Mouse (Mus musculus) MN1 (cell line): ENCODE measurements at regions not wholly inside any gene's neighbourhood (a gene's known extent, or its start where the extent isn't known, plus 50 kb on each side); places are given as distances from the start of the nearest gene placed in this dataset.

ENCODE experiments used
- DNase-seq: peaks from one replicate; pipeline ENCODE4 v3.0.0-alpha.2; 2016; ENCODE audit warnings: low spot score

DNA sequence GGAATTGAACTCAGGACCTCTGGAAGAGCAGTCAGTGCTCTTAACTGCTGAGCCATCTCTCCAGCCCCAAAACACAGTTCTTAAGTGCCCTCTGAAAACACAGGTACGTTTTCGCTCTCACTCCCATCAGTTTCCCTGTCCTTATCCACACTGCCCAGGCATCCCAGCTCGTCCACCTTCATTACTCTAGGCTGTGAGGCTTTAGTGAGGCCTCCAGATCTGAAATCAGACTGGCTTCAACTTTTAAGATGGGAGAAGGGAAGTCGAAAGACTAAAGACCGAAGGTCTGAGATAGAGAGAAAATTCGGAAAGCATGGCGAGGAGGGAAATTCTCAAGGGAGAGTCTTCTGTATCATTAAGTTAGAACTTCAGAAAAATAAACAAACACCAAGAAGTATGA, 54.8 kb upstream of the Tet2 start:
- no peak for DNase-seq

DNA sequence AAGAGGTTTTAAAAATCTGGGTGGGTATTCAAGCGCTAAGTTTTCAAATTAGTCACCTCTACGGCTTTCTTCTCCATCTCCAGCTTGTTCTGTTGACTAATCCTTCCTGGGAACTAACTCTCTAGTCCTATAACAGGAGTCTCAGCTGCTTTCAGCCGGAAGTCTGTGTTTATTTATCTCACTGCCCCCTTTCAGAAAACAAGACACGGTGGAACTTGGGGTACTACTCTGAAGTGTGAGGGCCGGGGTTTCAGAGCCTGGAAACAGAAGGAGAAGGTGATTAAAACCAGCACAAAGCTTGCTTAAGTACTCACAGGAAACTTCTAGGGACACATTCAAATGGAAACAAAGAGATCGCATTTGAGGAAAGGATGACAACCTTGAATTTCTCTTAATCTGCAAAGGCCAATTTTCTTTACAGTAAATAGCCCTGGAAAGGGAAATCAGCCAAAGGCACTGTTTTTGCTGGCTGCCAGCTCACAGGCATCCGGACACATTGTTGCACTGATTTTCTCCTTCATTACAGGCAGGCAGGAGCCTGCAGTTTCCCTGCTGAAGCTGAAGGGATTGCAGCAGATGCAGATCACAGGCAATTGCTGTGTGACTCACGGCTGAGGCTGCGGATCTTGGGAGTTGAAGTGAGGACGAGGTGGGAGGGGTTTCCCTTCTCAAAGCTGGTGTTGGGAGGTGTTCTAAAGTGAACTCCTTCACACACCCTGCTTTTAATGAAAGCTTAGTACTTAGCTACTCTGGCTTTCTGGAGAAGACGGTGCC, 55.7 kb upstream of the Tet2 start:
- peak; percentile 68 for DNase-seq

DNA sequence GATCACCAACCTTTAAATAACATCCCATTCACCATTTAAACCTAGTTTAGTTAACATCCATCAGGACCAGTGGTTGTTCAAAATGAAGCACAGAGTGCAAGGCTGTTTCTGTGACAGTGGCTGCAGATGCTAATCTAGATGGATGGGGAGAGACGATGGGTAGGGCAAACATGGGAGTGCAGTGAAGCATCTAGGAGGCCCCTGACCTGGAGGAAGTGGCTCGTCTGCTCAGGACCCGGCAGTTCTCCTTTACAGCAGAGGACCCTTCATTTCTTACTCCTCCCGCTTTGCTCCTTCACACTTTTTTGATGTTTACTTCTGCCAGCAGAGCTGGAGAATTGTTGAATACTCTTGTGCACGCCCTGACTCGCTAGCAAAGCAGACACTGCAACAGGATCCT, 60.5 kb upstream of the Tet2 start:
- DNase-seq = no peak

DNA sequence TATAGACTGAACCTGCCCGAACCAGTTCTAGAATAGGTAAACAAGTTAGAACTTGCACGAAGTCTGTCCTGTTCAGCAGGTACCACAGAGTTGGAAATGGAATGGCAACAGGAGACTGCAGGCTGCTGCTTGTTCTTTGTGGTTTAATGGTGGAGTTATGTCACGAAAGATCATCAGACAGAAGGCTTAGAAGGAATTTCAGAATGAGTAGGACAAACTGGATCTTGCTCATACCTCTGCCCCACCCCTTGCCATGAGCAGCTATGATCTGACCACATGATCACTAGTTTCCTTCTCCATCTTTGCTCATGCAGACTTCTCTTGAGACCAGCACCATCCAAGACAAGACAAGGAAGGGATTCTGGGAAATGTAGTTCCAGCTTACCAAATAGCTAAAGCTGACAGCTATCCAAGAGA, 63.9 kb upstream of the Tet2 start:
- DNase-seq = no peak

DNA sequence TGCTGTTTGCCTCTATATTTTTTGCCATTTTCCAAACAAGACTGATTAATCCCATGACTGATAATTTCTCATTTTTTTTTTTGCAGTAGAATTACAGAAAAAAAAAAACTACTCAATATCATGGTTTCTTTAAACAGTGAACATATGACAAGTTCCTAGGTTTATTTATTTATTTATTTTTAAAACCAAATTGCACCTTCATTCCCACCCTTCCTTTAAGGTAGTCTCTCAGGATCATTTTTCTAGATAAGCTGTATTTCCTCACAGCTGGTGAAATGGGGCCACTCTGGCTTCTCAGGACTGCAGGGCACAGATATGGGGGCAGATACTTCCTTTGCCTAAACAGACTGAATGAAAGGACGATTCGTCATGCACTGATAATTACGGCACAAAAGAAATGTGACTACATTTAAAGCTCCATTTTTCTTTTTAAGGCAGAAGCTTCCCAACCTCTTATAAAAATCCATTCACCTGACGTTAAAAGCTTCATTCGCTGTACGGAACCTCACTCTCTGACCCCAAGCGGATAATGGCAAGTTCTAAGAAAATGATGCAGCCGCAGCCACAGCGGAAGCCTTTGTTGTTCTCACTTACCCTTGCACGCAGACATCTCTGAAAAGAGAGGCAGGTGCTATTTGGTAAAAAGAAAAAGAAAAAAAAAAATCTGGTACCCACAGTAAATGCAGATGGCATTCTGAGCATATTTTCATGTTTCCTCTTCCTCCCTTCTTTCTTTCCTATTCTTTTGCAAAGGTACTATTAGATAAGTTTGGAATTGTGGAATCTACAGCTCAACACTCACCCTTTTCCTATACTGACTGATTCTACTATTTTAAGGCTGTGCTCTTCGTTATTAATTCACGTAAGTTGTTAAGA, 69.1 kb upstream of the Tet2 start:
- DNase-seq = no peak

DNA sequence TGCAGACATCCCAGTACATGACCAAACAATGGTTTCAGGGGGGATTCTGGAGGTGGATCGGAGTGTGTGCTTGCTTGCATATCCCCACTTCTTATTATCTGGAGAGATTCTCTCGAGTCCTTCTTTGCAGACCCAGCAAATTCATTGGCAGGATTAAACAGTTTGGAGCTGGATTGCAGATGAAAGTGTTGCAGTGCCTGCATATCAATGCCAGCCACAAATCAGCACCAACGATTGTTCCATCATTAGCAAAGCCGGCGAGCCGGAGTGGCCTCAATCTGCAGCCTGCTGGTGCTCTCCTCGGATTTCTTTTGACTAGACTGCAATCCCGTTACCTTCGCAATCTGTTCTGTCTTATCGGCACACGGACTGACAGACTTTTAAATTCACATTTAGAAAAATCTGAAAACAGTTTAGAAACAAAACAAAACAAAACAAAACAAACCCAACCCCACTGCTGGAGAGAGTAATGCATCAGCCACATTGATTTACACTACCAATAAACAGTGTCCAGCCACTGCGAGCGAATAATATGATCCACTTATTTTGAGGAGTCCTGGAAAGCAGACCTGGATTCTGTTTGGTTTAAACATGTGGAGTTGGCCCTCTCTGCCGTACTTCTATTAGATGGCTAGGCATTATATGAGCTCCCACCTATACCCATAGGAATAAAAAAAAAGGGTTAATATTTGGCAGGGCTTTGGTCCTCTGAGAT, 69.9 kb upstream of the Tet2 start:
- DNase-seq = no peak

DNA sequence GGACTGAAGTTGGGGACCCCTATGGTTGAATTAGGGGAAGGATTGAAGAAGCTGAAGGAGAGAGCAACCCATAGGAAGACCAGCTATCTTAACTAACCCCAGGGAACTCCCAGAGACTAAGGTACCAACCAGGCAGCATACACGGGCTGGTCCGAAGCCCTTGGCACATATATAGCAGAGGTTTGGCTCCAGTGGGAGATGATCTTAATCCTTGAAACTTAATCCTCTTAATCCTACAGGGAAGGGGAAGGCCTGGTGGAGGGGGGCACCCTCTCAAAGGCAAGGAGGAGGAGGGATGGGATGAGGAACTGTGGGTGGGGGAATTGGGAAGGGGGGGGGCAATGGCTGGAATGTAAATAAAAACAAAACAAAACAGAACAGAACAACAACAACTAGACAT, 72.1 kb upstream of the Tet2 start:
- DNase-seq = no peak

DNA sequence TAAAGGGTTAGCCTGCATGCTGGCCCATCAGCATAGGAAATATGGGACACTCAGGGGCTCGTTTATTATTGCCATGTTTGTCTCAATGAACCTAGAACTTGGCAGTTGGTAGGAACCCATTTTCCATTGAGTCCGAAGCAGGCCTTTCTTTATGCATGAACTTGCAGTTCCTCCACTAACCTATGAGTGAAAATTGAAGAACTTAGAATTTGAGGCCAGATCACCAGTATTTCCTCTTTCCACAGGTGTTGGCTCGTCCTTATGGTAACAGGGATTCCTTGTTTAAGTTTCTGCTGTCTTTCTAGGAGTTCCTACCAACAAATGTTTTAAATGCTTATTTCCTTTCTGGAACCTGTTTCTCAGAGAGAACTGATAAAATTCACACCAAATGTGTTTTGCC, 73.6 kb upstream of the Tet2 start:
- no peak for DNase-seq

DNA sequence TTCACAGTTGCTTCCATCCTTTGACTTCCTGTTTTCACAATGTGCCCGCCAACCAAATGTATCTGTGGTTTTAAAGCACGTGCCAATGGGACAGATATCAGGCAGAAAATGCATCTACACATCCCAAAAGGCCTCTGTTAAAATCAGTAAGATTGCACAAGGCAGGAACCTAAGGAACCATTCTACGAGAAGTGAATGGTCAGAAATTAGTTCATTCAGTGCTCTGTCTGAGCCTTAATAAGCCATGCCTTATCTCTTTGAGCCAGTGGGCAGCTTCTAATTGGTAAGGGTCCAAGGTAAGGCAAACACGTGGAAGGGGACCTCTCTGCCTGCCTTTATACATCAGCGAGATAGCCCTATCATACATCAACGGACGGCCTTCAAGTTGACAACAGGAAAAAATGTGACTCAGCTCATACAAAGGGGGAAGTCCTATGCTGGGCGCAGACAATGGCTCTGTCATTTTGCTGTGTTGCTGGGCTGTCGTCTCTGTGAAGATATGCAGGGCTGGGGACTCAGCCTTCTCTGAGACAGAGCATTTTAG, 78.3 kb upstream of the Tet2 start:
- no peak for DNase-seq

DNA sequence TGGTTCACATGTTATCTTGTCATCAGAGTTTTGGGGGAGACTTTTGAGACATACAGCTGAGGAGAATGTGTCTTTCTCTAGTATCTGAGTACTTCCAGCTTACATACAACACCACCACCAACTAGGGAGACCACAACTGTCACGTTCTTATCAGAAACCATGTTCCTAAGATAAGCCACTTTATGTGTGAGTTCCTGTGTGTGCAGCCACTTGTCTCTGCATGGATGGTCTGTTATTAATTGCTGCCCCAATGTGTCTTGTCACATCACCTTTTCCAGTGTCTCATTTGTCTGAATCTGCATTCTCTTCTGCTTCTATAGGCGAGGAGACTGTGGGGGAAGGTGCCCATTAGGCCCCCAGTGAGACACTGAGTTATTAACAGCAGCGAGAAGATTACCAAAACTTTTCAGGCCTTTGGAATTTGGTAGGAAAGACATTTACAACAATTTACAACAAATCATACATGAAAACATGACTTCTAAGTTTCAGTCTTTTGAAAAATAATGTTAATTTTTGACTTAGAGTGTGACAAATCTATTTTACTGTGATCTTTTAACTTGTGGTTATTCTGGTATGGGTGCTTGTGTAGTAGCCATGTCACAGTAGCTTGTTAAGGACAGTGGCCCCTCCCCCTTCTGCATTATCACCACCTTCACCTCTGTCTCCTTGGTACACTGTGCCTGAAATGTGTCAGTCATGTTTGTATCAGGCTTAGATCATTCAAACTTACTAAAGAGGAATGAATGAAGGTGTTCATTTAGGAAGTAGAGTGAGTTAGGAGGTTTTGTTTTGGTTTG, 79.3 kb upstream of the Tet2 start:
- no peak for DNase-seq

DNA sequence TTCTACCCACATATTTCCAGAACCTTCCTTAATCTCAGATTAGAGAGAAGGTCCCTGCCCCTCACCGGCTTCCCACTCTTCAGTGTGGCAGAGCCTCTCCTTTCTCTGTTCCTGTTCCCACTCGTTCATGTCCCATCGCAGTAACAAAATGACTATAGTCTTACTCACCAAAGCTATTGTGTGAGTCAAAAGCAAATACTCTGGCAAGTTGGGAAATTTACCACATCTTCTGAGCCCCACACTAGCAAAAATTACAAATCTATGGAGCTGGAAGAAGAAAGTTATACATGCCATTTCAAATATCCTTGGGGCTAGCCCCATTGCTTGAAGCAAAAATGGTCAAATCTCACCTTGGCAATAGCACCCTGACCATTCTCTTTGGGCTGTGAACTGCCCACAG, 80.1 kb upstream of the Tet2 start:
- DNase-seq = no peak

DNA sequence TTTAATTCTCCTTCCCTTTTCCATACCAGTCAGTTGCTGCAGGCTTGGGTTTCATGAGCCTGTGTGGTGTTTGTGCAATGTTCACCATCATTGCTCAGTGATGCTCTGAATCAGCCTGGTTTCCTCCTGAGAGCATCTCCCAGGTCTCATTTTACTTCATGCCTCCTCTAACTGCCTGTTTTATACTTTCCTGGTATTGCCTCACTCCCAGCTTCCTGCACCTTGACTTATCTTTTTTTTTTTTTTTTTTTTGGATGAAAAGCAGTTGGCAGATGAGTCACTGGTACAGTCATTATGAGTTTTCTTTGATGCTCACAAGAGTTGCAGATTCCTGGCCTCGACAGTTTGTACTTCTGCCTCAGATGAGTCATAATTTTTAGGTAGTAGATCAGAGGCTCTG, 81.5 kb upstream of the Tet2 start:
- peak; percentile 59 for DNase-seq

DNA sequence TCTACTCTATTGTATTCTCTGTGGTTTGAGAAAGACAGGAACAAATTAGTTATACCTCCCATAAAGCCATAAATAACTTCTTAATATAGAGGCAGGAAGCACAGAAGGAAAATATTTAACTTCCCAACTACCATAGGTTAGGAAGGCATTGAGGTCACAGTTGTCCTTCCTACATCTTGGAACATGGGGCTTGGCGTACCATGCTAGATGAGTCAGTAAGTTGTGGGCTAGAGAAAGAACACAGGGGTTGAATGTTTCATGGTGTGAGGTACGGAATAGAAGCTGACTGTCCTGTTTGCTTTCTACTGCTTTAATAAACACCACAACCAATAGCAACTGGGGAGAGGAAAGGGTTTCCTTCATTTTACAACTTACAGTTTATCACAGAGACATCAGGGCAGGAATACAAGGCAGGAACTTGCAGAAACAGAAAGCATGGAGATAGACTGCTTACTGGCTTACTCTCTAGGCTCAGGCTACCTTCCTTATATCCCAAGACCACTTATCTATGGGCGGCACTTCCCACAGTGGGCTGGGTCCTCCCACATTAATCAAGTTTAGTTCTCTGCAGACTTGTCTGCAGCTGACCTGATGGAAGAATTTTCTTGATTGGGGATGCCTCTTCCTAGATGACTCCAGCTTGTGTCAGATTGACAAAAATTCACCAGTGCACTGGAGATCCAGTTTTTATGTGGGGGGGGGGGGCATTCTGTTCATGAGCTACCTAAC, 82.3 kb upstream of the Tet2 start:
- no peak for DNase-seq

DNA sequence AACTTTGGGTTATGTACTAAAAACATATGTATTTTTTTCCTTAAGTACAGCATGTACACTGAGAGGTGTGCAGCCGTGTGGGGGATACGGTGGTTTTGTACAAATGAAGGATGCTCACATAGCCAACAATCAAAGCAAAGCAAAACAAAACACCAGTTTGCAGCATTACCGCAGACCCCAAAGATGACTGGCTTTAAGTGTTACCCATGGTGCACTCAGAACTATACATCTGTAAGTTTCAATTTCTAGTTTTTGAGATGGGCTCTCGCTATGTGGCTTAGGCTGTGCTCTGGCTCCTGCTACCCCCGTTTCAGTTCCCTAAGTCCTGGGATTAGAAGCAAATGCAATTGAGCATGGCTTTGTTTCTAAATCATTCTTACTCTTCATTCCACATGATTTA, 89.4 kb upstream of the Tet2 start:
- DNase-seq = no peak

DNA sequence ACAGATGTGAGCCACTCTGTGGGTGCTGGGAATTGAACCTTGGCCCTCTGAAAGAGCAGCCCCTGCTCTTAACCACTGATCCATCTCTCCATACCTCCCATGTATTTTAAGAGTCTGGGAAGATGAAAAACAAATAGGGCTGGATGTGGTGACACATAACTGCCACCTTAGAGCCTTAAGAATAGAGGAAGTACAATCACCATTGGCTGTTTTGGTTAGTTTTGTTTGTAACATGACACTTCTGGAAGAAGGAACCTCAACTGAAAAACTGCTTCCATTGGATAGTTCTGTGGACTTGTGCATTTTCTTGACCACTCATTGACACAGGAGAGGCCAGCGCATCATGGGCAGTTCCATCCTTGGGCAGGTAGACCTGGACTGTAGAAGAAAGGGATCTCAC, 100.7 kb upstream of the Tet2 start:
- no peak for DNase-seq

DNA sequence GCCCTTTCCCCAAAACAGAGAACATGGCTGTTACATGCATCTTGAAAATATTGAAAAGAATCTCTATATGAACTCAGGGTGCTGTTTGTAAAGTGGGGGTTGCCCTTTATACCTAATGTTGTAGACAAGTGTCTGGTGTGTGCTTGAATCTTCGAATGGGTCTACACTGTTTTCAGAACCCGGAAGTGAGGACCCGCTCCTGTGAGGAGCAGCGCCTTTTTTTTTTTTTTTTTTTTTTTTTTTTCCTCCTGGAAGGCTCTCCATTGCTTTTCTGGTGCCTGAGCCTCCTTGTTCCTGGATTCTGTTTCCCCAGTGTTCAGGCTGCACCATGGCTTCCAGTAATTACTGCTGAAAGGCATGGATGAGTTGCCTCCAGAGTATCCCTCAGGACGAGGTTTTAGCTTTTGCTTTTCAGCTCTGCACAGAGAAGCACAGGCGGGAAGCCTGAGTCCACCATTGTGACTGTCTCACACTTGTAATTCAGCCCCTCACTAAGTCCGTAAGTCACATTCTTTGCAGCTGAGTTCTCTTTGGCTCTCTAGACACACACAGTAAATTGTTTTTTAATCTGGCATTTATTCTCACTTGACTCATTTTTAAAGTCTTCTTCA, 101.6 kb upstream of the Tet2 start:
- DNase-seq = no peak

DNA sequence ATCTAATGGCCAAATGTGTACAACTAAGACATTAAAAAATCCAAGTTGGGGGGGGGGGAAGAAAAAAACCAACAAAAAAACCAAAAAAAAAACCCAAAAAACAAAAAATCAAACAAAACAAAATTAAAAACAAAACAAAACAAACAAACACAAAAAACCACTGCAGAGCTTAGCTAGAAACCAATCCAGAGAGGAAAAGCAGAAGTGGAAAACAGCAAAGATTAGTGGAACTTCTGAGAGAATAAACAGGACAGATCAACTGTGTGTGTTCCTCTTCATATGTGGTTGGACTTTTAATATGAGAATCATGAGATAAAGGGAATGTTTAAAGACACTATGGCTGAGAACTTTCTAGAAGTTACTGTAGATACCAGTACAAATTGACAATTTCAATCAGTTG, 105.1 kb upstream of the Tet2 start:
- DNase-seq = no peak

DNA sequence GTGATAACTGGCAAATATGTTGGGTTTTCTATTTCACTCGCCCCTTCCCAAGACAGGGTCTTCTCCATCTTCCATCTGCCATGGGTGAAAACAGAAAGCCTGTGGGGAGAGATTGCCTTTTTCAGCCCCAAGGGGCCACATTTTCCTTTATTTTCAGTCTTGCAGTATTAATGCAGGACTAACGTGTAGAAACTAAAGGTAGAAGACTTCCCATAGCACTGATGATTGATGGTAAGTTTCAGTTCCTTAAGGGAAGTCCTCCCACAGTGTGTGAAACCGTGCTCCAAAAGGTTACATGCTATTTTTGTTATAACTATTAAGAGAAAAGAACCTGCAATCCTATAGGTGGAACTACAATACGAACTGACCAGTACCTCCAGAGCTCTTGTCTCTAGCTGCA, 107.1 kb upstream of the Tet2 start:
- DNase-seq = no peak

DNA sequence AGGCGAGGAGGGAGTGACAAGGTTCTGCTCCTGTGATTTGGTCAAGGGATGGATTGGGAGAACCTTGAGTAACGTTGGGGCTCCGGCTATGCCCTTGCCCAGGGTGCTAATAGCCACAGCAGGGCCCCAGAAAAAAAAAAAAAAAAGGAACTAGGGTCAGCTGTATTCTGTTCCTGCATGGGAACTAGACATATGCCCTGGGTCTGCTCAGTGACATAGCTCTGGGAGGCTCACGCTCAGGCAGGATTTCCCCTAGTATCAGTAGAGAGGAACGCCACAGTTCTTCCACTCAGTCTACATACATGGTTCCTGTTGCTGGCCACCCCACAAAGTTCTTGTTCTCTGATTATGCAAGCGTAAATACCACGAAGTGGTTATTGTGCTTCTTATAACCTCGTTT, 114.8 kb upstream of the Tet2 start:
- DNase-seq = no peak

DNA sequence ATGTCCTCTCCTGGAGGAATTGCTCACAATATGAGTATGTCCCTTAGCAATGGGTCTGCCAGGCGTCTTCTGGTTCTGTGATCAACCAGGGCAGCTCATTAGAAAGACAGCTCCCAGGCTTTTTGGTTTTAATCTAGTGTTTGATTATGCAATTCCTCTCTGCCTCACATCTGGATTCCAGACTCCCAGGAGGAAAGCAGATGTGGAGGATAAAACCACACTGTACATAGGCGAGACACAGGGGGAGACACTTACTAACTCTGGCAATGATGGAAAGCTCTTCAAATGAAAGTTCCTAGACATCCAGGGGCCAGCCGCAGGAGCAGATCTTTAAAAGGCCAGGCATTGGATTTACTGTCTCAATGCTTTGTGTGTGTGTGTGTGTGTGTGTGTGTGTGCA, 116.4 kb upstream of the Tet2 start:
- DNase-seq = no peak

DNA sequence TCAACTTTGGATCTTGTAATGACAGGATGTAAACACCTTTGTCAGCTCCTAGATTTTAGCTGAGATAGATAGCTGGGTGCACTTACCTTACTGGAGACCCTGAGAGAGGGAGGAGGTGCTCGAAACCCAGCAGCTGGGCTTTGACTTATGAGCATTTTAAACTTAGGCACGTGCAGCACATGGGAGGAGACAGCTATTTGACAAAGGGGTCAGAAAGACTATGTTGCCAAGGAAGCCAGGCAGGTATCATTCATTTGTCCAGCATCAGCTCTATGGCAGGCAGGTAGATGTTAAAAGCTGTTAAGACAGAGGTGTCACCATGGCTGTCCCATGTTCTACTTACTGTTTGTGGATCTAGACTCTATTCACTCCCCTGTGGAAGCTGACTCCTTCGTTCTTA, 120.0 kb upstream of the Tet2 start:
- no peak for DNase-seq
